Mouse (Mus musculus) adrenal gland, postnatal 4 days (tissue): Measurements from ENCODE around the gene Ncbp3. TPM values are rescaled to one million over a fixed set of nuclear protein-coding genes. Genes with fewer than 3 reads are reported as not detected.
A peak's percentile ranks its signal among the peaks of the same experiment; 100 is the strongest.

Experiments
- DNase-seq, 2 experiments: peaks; one replicate each; pipeline ENCODE4 v3.0.0; 2021 to 2022; ENCODE audit warnings: low spot score in 2 of 2, mixed read lengths in 2 of 2
- total RNA-seq, 2 experiments: library from RNA; stranded (reverse); gene quantifications; 2 replicates each; pipeline ENCODE4 v1.2.3; 2021

Ncbp3 gene
- total RNA-seq, 2 experiments from 2014 or later, result 15.2 to 17.2 TPM

DNA sequence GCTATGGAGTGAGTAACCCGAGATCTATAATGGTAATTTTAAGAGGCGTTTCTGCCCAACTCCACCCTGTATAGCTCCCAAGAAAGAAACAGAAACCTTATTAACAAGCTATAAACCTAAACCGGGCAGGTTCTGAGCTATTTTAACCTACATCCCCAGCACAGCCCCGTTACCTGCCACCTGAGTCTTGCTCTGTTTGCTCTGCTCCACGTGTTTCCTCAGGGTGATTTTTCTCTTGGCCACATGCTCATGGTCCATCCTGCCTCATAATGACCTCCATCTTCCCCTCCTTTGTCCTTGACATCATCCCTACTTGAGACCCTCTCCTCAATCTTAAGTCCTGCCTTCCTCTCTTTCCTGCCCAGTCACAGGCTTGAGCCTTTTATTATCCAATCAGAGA, 86.6 kb downstream of the Ncbp3 start:
- no peak for DNase-seq

DNA sequence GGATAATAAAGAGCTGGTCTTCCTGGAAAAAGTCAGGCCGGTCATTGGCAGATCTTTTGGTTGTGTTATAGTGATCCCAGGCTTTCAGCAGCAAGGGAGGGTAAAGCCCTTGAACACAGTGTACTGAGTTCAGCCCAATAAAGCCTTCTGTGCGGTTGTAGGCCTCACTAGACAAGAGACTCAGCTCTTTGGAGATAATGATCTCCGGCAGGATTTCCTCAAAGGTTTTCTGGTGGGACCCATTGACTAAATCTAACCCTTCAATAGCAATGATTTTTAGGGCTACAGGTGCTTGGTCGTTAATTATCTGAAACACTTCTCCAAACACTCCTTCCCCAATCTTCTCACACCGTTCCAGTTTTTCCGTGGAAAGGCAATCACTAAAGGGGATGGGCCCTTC, 89.0 kb downstream of the Ncbp3 start:
- no peak for DNase-seq

DNA sequence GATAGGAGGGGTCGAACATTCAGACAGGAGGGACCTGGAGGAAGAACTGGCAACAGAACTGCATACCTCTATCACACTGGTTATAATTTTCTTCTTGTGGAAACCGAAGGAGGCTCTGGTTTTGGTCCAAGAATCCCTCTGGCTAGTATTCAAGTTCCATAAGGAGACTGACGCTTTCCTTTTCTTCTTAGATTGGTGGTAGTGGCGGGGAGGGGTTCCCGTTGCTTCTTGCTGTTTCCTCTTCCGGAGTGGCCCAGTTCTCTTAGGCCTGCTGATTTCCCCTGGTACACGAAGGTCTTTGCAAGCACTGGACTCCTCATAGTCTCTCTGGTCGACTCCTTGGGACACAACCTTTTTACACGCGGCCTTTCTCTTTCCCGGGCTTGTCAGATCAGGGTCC, 89.5 kb downstream of the Ncbp3 start:
- DNase-seq, result no peak

- peak; percentile 87 to 92 for DNase-seq
Measured at GRCm38 (mm10) chr11:73137591-73138501, 90.3 kb downstream of the Ncbp3 start, which contains the start of gene Haspin. Gene Haspin, minus strand, starts transcription at chr11:73138294.

Other genes with a start within 250 kb of the Ncbp3 start
- 10 to 100 TPM; 16.6 to 18.3 TPM for gene Atp2a3, start 86.6 kb upstream of the Ncbp3 start, total RNA-seq
- gene P2rx1, start 48.7 kb upstream of the Ncbp3 start, total RNA-seq, result 1 to 10 TPM; 1.3 to 3.2 TPM
- gene Camkk1, start 28.8 kb upstream of the Ncbp3 start, total RNA-seq, result 1 to 10 TPM; 2.5 to 2.6 TPM
- under 1 TPM; 0.42 to 0.45 TPM for gene Itgae, start 42.8 kb downstream of the Ncbp3 start, total RNA-seq
- 1 to 10 TPM; 4.6 to 5.9 TPM for gene Haspin, start 90.5 kb downstream of the Ncbp3 start, total RNA-seq
- gene P2rx5, start 112.6 kb downstream of the Ncbp3 start, total RNA-seq, result 1 to 10 TPM; 1.8 to 2.7 TPM
- gene Emc6, start 129.3 kb downstream of the Ncbp3 start, total RNA-seq, result 10 to 100 TPM; 60.5 to 72.1 TPM
- gene Tax1bp3, start 129.3 kb downstream of the Ncbp3 start, total RNA-seq, result 10 to 100 TPM; 74.0 to 82.4 TPM
- 10 to 100 TPM; 19.1 to 19.4 TPM for gene Ctns, start 151.3 kb downstream of the Ncbp3 start, total RNA-seq
- 1 to 10 TPM; 6.8 to 9.0 TPM for gene Shpk, start 151.7 kb downstream of the Ncbp3 start, total RNA-seq
- under 1 TPM; 0.14 to 0.22 TPM for gene Trpv1, start 186.5 kb downstream of the Ncbp3 start, total RNA-seq
- under 1 TPM; 0.08 to 0.17 TPM for gene Trpv3, start 219.6 kb downstream of the Ncbp3 start, total RNA-seq